8 mouse cellular contexts compared by ENCODE assay signal in the genomic region with DNA sequence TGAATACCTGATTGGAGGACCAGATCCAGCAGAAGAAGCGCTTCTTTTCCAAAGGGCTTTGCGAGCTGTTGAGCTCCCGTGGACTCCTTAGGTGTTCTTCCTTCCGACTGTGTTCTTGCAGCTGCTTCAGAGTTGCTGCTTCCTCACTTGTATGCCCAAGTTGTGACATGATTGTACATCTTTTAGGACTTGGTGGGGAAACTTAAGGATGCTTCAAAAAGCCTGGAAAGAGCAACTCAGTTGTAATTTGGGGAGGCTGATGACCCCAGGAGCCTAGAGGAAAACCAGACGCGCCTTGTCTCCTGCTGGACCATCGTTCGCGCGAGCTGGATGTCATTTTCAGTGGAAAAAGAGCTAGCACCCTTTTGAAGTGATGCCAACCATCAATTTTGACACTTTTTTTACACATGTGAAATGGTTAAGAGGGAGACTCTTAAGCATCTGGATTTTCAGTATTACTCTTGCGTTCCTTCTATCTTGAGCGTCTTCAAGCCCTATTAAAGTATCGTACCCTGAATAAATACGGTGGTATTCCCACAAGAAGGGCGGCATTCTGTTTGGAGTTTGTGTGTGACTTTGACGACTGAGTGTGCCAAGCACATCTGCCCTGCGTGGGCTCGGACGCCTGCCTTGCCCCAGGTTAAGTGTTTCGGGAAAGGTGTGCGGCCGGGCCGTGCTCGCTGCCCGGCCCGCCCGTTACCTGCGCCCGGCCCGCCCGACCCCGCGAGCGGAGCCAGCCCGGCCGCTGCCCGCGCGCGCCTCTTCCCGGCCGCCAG. TPM values are rescaled to one million over a fixed set of nuclear protein-coding genes. Genes with fewer than 3 reads are reported as not detected.
DNase-seq lines count a peak whose midpoint lies in the region; ATAC-seq lines count a peak whose summit lies in the region.

No protein-coding gene starts in this region.

- peak overlapping the region; percentile 57 for H3K9ac ChIP-seq in embryonic facial prominence, embryonic 15.5 days
- peak overlapping the region; percentile 78 for H3K9ac ChIP-seq in liver, embryonic 12.5 days
- H3K9ac ChIP-seq in stomach, embryonic 16.5 days (ENCODE audit: low read length), result peak overlapping the region; percentile 95

- 14% methylated on average over 42 of the region's 42 CpGs for WGBS in embryonic facial prominence, embryonic 15.5 days
- WGBS in liver, embryonic 12.5 days (ENCODE audit: insufficient replicate concordance), result 11% methylated on average over 40 of the region's 42 CpGs
- WGBS in stomach, embryonic 16.5 days, result 16% methylated on average over 40 of the region's 42 CpGs

- H3K36me3 ChIP-seq in embryonic facial prominence, embryonic 15.5 days, result no peaks in the 10 kb centered on the region
- H3K36me3 ChIP-seq in liver, embryonic 12.5 days, result no peaks in the 10 kb centered on the region
- H3K36me3 ChIP-seq in stomach, embryonic 16.5 days (ENCODE audit: control insufficient read depth, insufficient read depth, low read length), result no peaks in the 10 kb centered on the region

- peaks cover 19% of the 10 kb centered on the region for H3K27me3 ChIP-seq in embryonic facial prominence, embryonic 15.5 days
- peaks cover 61% of the 10 kb centered on the region for H3K27me3 ChIP-seq in liver, embryonic 12.5 days (replicated peaks)
- no peaks in the 10 kb centered on the region for H3K27me3 ChIP-seq in stomach, embryonic 16.5 days (ENCODE audit: control insufficient read depth, insufficient read depth, low read length)

- ATAC-seq in embryonic facial prominence, embryonic 15.5 days (ENCODE audit: insufficient number of reproducible peaks, low FRiP score, low TSS enrichment, low read depth), result no peak
- no peak for ATAC-seq in liver, embryonic 12.5 days
- no peak for ATAC-seq in stomach, embryonic 16.5 days (ENCODE audit: insufficient read depth, low FRiP score)

- H3K4me3 ChIP-seq in embryonic facial prominence, embryonic 15.5 days (replicated peaks), result peak overlapping the region; percentile 74
- peak overlapping the region; percentile 73 for H3K4me3 ChIP-seq in liver, embryonic 12.5 days
- H3K4me3 ChIP-seq in stomach, embryonic 16.5 days (replicated peaks; ENCODE audit: low read length), result peak overlapping the region; percentile 85

- peaks cover 23% of the 10 kb centered on the region for H3K4me1 ChIP-seq in embryonic facial prominence, embryonic 15.5 days
- peaks cover 44% of the 10 kb centered on the region for H3K4me1 ChIP-seq in liver, embryonic 12.5 days
- peaks cover 22% of the 10 kb centered on the region for H3K4me1 ChIP-seq in stomach, embryonic 16.5 days (ENCODE audit: control insufficient read depth, insufficient read depth, low read length)

- H3K27ac ChIP-seq in embryonic facial prominence, embryonic 15.5 days (replicated peaks), result peak overlapping the region; percentile 94
- peak overlapping the region; percentile 73 for H3K27ac ChIP-seq in liver, embryonic 12.5 days
- H3K27ac ChIP-seq in stomach, embryonic 16.5 days (ENCODE audit: low read length), result peak overlapping the region; percentile 82

- no peaks in the 10 kb centered on the region for H3K9me3 ChIP-seq in embryonic facial prominence, embryonic 15.5 days (replicated peaks)
- H3K9me3 ChIP-seq in liver, embryonic 12.5 days (replicated peaks), result no peaks in the 10 kb centered on the region
- no peaks in the 10 kb centered on the region for H3K9me3 ChIP-seq in stomach, embryonic 16.5 days (replicated peaks; ENCODE audit: control insufficient read depth, low read length)

- peak; percentile 57 for DNase-seq in cerebellum, adult 9-11 months
- no peak for DNase-seq in cerebellum, adult 8-10 months
- peak; percentile 37 for DNase-seq in 3134 (ENCODE audit: extremely low read depth, insufficient read length, low spot score)
- no peak for DNase-seq in gastrocnemius, postnatal 25 days
- no peak for DNase-seq in kidney, postnatal 10 days

- H3K4me2 ChIP-seq in embryonic facial prominence, embryonic 15.5 days (replicated peaks), result peak overlapping the region; percentile 86
- peak overlapping the region; percentile 89 for H3K4me2 ChIP-seq in liver, embryonic 12.5 days
- H3K4me2 ChIP-seq in stomach, embryonic 16.5 days (ENCODE audit: low read depth, low read length), result peak overlapping the region; percentile 86

RNA-seq across cellular contexts. Expression of a gene that starts 0.9 kb away (rescaled TPM):
- 21.9 and 22.7 TPM in 2 replicates for polyA plus RNA-seq in embryonic facial prominence, embryonic 15.5 days (2015; fragmentation: Nextera tagmentation; extraction: Ambion mirVana)
- 9.5 and 9.7 TPM in 2 replicates for polyA plus RNA-seq in liver, embryonic 12.5 days (2016; fragmentation: Nextera tagmentation; extraction: Ambion mirVana)
- 15.6 and 18.1 TPM in 2 replicates for polyA plus RNA-seq in stomach, embryonic 16.5 days (2015; fragmentation: Nextera tagmentation; extraction: Ambion mirVana)
- total RNA-seq in gastrocnemius, postnatal 25 days (2021), result 10 to 100 TPM; 29.9 to 42.7 TPM

RNA-seq across cellular contexts. Expression of a gene that starts 3.7 kb away (rescaled TPM):
- polyA plus RNA-seq in embryonic facial prominence, embryonic 15.5 days (2015; fragmentation: Nextera tagmentation; extraction: Ambion mirVana), result 213 and 215 TPM in 2 replicates
- polyA plus RNA-seq in liver, embryonic 12.5 days (2016; fragmentation: Nextera tagmentation; extraction: Ambion mirVana), result 102 TPM in 2 replicates
- 190 and 214 TPM in 2 replicates for polyA plus RNA-seq in stomach, embryonic 16.5 days (2015; fragmentation: Nextera tagmentation; extraction: Ambion mirVana)
- total RNA-seq in gastrocnemius, postnatal 25 days (2021), result 10 to 100 TPM; 89.2 to 91.5 TPM

RNA-seq across cellular contexts. Expression of a gene that starts 18.0 kb away (rescaled TPM):
- polyA plus RNA-seq in embryonic facial prominence, embryonic 15.5 days (2015; fragmentation: Nextera tagmentation; extraction: Ambion mirVana), result 0.14 TPM in 1 of 2 replicates, not detected in the other
- polyA plus RNA-seq in liver, embryonic 12.5 days (2016; fragmentation: Nextera tagmentation; extraction: Ambion mirVana), result not detected in 2 replicates
- 0.09 TPM in 1 of 2 replicates, not detected in the other for polyA plus RNA-seq in stomach, embryonic 16.5 days (2015; fragmentation: Nextera tagmentation; extraction: Ambion mirVana)
- under 1 TPM in 1 of 2 experiments, not detected in 1; 0.36 TPM for total RNA-seq in gastrocnemius, postnatal 25 days (2021)

Comparison
In these comparisons a context has a peak if more than half of its experiments do, and no peak if none do; other contexts are left out.
1. DNase-seq: peak in cerebellum, adult 9-11 months (single experiment) and 3134 (single experiment); none in cerebellum, adult 8-10 months (single experiment), gastrocnemius, postnatal 25 days (single experiment) and kidney, postnatal 10 days (single experiment).
2. Peak in every context shown above with its lines, with median percentiles within 50 percentile points of each other: H3K27ac ChIP-seq, H3K4me2 ChIP-seq, H3K4me3 ChIP-seq and H3K9ac ChIP-seq.